ENCODE assay signal across 9 mouse cellular contexts in genomic region chr1:180407727-180408719, GRCm38 (mm10).
DNase-seq lines count a peak whose midpoint lies in the region; ATAC-seq lines count a peak whose summit lies in the region.
"Had no signal": no experiment of that assay in that cellular context is flagged by ENCODE, and none has a peak within 500 bp of the region (broad histone marks: within the 10 kb centered on the region; RNA-seq: fewer than 3 reads in every experiment).

No protein-coding gene starts in this region.

- H3K27ac ChIP-seq in lung, embryonic 15.5 days, result peak overlapping the region; percentile 62
- peak overlapping the region; percentile 46; the same call in 1 of the 2 replicates for H3K27ac ChIP-seq in hindbrain, embryonic 16.5 days (ENCODE audit: low read depth, low read length)
- peak overlapping the region; percentile 68 for H3K27ac ChIP-seq in stomach, embryonic 15.5 days

- no peak overlapping the region for H3K9ac ChIP-seq in lung, embryonic 15.5 days
- no peak overlapping the region for H3K9ac ChIP-seq in hindbrain, embryonic 16.5 days (ENCODE audit: low read depth, low read length)
- no peak overlapping the region for H3K9ac ChIP-seq in stomach, embryonic 15.5 days

- H3K4me3 ChIP-seq in lung, embryonic 15.5 days, result no peak overlapping the region
- no peak overlapping the region for H3K4me3 ChIP-seq in hindbrain, embryonic 16.5 days (ENCODE audit: low read length)
- H3K4me3 ChIP-seq in stomach, embryonic 15.5 days (replicated peaks), result no peak overlapping the region

- no peak overlapping the region for H3K4me2 ChIP-seq in lung, embryonic 15.5 days
- H3K4me2 ChIP-seq in hindbrain, embryonic 16.5 days (ENCODE audit: low read length), result no peak overlapping the region
- no peak overlapping the region for H3K4me2 ChIP-seq in stomach, embryonic 15.5 days

- no peaks in the 10 kb centered on the region for H3K9me3 ChIP-seq in lung, embryonic 15.5 days
- no peaks in the 10 kb centered on the region for H3K9me3 ChIP-seq in hindbrain, embryonic 16.5 days (ENCODE audit: control insufficient read depth, low read length)
- H3K9me3 ChIP-seq in stomach, embryonic 15.5 days, result no peaks in the 10 kb centered on the region

- no peaks in the 10 kb centered on the region for H3K27me3 ChIP-seq in lung, embryonic 15.5 days
- no peaks in the 10 kb centered on the region for H3K27me3 ChIP-seq in hindbrain, embryonic 16.5 days (replicated peaks; ENCODE audit: control insufficient read depth, insufficient read depth, low read length)
- H3K27me3 ChIP-seq in stomach, embryonic 15.5 days (replicated peaks), result no peaks in the 10 kb centered on the region

- peaks cover 63% of the 10 kb centered on the region for H3K4me1 ChIP-seq in lung, embryonic 15.5 days
- H3K4me1 ChIP-seq in hindbrain, embryonic 16.5 days (ENCODE audit: control insufficient read depth, insufficient read depth, low read depth, low read length), result peaks cover 8% of the 10 kb centered on the region
- peaks cover 55% of the 10 kb centered on the region for H3K4me1 ChIP-seq in stomach, embryonic 15.5 days

- no peak for ATAC-seq in lung, embryonic 15.5 days (ENCODE audit: borderline replicate concordance, extremely low read depth, low FRiP score, low TSS enrichment)
- peak; percentile 81 for ATAC-seq in hindbrain, embryonic 16.5 days
- ATAC-seq in stomach, embryonic 15.5 days (ENCODE audit: insufficient read depth, low FRiP score, low read depth), result no peak
- no peak for ATAC-seq in granulocyte monocyte progenitor cell, adult 5-6 weeks (replicated peaks; ENCODE audit: poor library complexity, severe bottlenecking)

- no peaks in the 10 kb centered on the region for H3K36me3 ChIP-seq in lung, embryonic 15.5 days
- no peaks in the 10 kb centered on the region for H3K36me3 ChIP-seq in hindbrain, embryonic 16.5 days (ENCODE audit: control insufficient read depth, insufficient read depth, low read length)
- H3K36me3 ChIP-seq in stomach, embryonic 15.5 days, result no peaks in the 10 kb centered on the region

- WGBS in lung, embryonic 15.5 days, result 69% methylated on average over 18 of the region's 18 CpGs
- WGBS in hindbrain, embryonic 16.5 days, result 68% methylated on average over 18 of the region's 18 CpGs
- 69% methylated on average over 18 of the region's 18 CpGs for WGBS in stomach, embryonic 15.5 days

- peak; percentile 92 for DNase-seq in heart, adult 11 months
- DNase-seq in heart, postnatal 4 days, result no peak
- DNase-seq in lung, adult 18-20 months, result no peak
- no peak for DNase-seq in left cerebral cortex, postnatal 36 days (ENCODE audit: low spot score in 2 of 2)
- DNase-seq: gastrocnemius, postnatal 25 days had no signal

- intact Hi-C loops in left cerebral cortex, postnatal 36 days (cut with DNase I), result loop anchor here (1.0 to 5.0 kb wide), 2 partner anchors 76 to 140 kb away; partner anchors contain the start of gene Itpkb
